Mouse (Mus musculus) retina, adult 2 months (tissue): ENCODE measurements at regions not wholly inside any gene's neighbourhood (a gene's known extent, or its start where the extent isn't known, plus 50 kb on each side); places are given as distances from the start of the nearest gene placed in this dataset.

Experiments
- DNase-seq: peaks from one replicate; pipeline ENCODE4 v3.0.0-alpha.2; 2012; ENCODE audit warnings: low read depth, low spot score

- DNase-seq, result no peak
Observed at GRCm38 (mm10) chr3:42129821-42130560, 387.6 kb downstream of the D3Ertd751e start.

- DNase-seq, result no peak
Observed at GRCm38 (mm10) chr3:42132322-42132721, 389.9 kb downstream of the D3Ertd751e start.

- DNase-seq, result no peak
Observed at GRCm38 (mm10) chr3:42153372-42153771, 411.0 kb downstream of the D3Ertd751e start.

- no peak for DNase-seq
Observed at GRCm38 (mm10) chr3:42154909-42155308, 412.5 kb downstream of the D3Ertd751e start.

GRCm38 (mm10) chr3:42163666-42164065 lies 421.3 kb downstream of the D3Ertd751e start:
- no peak for DNase-seq

- DNase-seq, result no peak
Observed at GRCm38 (mm10) chr3:42199206-42199605, 456.8 kb downstream of the D3Ertd751e start.

GRCm38 (mm10) chr3:42201373-42201772 lies 459.0 kb downstream of the D3Ertd751e start:
- no peak for DNase-seq

- no peak for DNase-seq
Observed at GRCm38 (mm10) chr3:42205640-42206039, 463.2 kb downstream of the D3Ertd751e start.

- no peak for DNase-seq
Observed at GRCm38 (mm10) chr3:42211420-42211819, 469.0 kb downstream of the D3Ertd751e start.

GRCm38 (mm10) chr3:42212456-42212855 lies 470.0 kb downstream of the D3Ertd751e start:
- DNase-seq, result no peak

- DNase-seq, result no peak
Observed at GRCm38 (mm10) chr3:42213163-42213562, 470.8 kb downstream of the D3Ertd751e start.

- DNase-seq, result no peak
Observed at GRCm38 (mm10) chr3:42214624-42215276, 472.3 kb downstream of the D3Ertd751e start.

GRCm38 (mm10) chr3:42218719-42219118 lies 476.3 kb downstream of the D3Ertd751e start:
- DNase-seq, result no peak

GRCm38 (mm10) chr3:42227679-42228398 lies 485.4 kb downstream of the D3Ertd751e start:
- peak; percentile 6 for DNase-seq

GRCm38 (mm10) chr3:42228399-42228755 lies 486.0 kb downstream of the D3Ertd751e start:
- DNase-seq, result no peak

GRCm38 (mm10) chr3:42232268-42232667 lies 489.9 kb downstream of the D3Ertd751e start:
- no peak for DNase-seq

GRCm38 (mm10) chr3:42233756-42234155 lies 491.3 kb downstream of the D3Ertd751e start:
- DNase-seq, result no peak

- no peak for DNase-seq
Observed at GRCm38 (mm10) chr3:42235515-42235914, 493.1 kb downstream of the D3Ertd751e start.
